Mouse (Mus musculus) spleen, adult 2 months (tissue): ENCODE measurements around the gene Dph1.

Source experiments
- CTCF ChIP-seq: fragments of 200-500 bp; IDR thresholded peaks from 2 replicates; pipeline ENCODE4 v1.5.1; 2011; ENCODE audit warnings: mild to moderate bottlenecking, inconsistent platforms; ENCODE audit not compliant: insufficient read depth, insufficient read length, insufficient replicate concordance; ENCODE audit errors: extremely low read depth
- POLR2A ChIP-seq: fragments of 200-500 bp; IDR thresholded peaks from 2 replicates; pipeline ENCODE4 v1.6.1; 2011; ENCODE audit warnings: low read depth, low read length, inconsistent platforms

GRCm38 (mm10) chr11:75229289-75229688 is 38.2 kb upstream of the Dph1 start:
- TF ChIP-seq CTCF (no peak), POLR2A (no peak)
